Mouse (Mus musculus) heart, postnatal 4 days (tissue): ENCODE measurements around the gene Zfp622. TPM values are rescaled to one million over a fixed set of nuclear protein-coding genes. Genes with fewer than 3 reads are reported as not detected.
"Not testable (repeated sequence)": the region's sequence is repeated elsewhere in the genome, so short reads cannot be mapped to it uniquely, and the experiment has no call there.

Source experiments
- DNase-seq: peaks from one replicate; pipeline ENCODE4 v3.0.0; 2021
- microRNA-seq, 2 experiments: library from miRNA; unstranded; fragments of <30 nt; microRNA quantifications; one replicate each; pipeline ENCODE4 v1.2.0; 2021 to 2022
- total RNA-seq, 2 experiments: library from RNA; stranded (reverse); gene quantifications; 2 replicates each; pipeline ENCODE4 v1.2.3; 2021

Gene Zfp622
- total RNA-seq, 2 experiments from 2014 or later = 21.7 to 22.0 TPM

GRCm38 (mm10) chr15:25972758-25973157 is 11.4 kb upstream of the Zfp622 start:
- no peak for DNase-seq

- DNase-seq = no peak
Observed at GRCm38 (mm10) chr15:25974352-25974751, 9.8 kb upstream of the Zfp622 start.

DNA sequence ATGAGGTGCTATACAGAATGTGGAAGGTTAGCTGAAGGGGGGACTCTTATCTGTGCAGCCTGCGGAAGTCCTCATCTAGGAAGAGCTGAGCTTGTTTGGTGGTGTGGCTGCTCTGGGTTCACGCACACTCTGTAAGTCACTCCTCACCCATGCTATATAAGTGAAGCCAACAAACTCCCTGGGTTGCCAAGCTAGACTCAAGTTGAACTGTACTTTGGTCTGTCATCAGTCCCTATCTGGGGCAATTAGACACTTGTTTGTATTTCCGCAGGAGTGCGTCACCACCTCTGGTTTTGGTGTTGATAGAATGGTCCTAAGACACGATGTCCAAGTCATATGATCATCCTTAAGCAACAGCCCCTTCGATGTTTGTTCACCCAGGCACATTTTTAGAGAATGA is 8.4 kb upstream of the Zfp622 start:
- DNase-seq = no peak

DNA sequence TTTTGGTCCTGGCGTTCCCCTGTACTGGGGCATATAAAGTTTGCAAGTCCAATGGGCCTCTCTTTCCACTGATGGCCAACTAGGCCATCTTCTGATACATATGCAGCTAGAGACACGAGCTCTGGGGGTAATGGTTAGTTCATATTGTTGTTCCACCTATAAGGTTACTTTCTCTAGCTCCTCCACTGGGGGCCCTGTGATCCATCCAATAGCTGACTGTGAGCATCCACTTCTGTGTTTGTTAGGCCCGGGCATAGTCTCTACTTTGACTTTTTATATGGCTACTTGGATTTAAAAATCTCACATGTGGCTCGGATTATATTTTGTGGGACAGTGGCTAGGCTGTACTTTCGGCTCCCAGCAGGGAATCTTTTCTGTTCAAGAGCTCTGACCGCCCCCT is 552 bp upstream of the Zfp622 start:
- not testable (repeated sequence) for DNase-seq

DNA sequence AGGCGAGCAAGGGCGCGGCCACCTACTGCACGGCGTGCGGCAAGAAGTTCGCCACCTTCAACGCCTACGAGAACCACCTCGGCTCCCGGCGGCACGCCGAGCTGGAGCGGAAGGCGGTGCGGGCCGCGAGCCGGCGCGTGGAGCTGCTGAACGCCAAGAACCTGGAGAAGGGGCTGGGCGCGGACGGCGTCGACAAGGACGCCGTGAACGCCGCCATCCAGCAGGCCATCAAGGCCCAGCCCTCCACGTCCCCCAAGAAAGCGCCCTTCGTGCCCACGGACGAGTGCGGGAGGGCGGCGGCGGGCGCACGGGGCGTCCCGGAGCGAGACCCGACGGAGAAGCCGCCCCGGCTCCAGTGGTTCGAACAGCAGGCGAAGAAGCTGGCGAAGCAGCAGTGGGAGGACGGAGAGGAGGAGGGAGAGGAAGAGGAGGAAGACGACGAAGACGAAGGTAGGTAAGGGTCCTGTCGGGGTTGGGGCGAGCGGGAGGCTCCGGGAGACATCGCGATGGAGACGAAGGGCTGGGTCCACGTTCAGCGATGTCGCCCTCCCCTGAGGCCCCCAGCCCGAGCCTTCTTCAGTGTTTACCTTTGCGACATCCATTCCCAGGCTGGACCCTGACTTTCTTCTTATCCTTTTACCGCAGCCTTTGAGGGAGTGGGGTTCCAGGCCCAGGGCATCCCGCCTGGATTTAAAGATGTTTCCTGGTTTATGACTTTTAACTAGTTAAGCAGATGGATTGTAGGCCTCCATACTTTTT is 747 bp downstream of the Zfp622 start:
- DNase-seq = no peak

- peak; percentile 64 for DNase-seq
Observed at GRCm38 (mm10) chr15:25992992-25993727, 9.0 kb downstream of the Zfp622 start.

DNA sequence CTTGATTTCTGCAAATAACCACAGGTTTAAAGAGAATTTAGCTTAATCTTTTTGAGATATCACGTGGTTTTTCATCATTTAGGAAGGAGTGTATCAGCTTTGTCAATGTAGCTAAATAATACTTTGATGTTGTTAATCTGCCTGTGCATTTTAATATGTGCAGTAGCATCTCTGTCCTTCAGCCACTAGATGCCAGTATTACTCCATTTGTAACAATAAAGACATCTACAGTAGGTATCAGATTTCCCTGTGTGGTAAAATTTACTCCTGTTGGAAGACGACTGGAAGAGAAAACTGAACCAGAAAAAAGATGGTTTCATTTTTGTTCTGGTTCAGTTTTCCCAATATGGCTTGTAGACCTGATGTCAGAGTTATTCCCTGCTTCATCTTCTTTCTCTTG is 11.4 kb downstream of the Zfp622 start:
- DNase-seq = no peak

GRCm38 (mm10) chr15:25999545-25999944 is 15.4 kb downstream of the Zfp622 start:
- not testable (repeated sequence) for DNase-seq

DNA sequence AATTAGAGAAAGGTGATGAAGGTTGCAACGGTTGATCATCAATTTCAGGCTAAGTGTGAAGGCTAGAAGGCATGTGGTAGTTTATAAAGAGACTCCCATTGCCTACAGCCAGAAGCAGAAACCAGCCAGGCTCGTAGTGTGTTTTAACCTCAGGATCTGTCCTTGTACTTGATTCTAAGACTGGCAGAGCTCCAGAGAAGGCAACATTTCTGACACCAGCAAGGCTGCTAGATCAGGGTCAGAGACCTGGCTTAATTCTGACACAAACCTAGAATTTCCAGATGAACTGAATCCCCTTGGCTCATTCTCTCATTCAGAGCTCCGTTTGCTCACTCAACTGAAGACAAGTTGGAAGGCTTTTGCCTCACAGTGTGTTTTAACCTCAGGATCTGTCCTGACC is 24.5 kb downstream of the Zfp622 start:
- no peak for DNase-seq

- DNase-seq = no peak
Observed at GRCm38 (mm10) chr15:26012891-26013290, 28.7 kb downstream of the Zfp622 start.

GRCm38 (mm10) chr15:26015979-26016665 is 32.0 kb downstream of the Zfp622 start:
- peak; percentile 35 for DNase-seq

DNA sequence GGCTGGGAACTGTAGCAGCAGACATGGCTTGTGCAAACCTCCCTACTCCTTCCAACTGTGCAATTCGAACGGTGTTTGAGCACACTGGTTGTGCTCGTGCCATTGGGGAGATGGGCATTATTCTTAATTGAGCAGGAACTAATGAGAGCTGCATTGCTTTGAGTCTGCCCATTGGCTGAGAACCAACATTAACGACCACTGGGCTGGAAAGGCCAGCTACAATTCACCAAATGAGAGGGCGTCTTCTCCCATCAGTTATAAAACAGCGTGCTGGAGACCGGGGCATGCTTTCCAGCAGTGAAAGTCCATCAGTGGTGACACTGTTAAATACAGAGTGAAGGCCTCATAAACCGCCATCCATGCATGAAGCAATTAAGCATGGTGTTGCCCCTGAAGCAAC is 37.6 kb downstream of the Zfp622 start:
- DNase-seq = no peak

DNA sequence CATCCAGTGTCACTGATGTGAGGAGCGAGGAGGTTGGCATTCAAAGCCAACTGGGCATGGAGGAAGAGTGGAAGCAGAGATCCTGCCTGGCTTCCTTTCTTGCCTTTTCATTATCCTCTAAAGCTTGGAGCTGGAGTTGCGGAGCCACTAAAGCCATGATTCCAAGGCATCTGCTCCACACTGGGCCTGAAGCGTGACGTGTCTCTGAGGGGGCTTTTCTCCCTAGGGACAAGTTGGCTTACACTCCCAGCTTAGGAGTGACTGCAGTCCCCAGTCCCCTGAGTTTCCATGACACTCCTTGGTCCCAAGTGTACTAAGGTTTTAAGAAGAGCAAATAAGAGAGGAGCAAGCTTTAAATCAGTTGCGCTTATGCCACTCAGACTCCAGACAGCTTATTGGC is 38.5 kb downstream of the Zfp622 start:
- no peak for DNase-seq

- peak; percentile 6 for DNase-seq
Observed at GRCm38 (mm10) chr15:26031692-26032091, 47.5 kb downstream of the Zfp622 start.

- DNase-seq = no peak
Observed at GRCm38 (mm10) chr15:26040567-26040966, 56.4 kb downstream of the Zfp622 start.

DNA sequence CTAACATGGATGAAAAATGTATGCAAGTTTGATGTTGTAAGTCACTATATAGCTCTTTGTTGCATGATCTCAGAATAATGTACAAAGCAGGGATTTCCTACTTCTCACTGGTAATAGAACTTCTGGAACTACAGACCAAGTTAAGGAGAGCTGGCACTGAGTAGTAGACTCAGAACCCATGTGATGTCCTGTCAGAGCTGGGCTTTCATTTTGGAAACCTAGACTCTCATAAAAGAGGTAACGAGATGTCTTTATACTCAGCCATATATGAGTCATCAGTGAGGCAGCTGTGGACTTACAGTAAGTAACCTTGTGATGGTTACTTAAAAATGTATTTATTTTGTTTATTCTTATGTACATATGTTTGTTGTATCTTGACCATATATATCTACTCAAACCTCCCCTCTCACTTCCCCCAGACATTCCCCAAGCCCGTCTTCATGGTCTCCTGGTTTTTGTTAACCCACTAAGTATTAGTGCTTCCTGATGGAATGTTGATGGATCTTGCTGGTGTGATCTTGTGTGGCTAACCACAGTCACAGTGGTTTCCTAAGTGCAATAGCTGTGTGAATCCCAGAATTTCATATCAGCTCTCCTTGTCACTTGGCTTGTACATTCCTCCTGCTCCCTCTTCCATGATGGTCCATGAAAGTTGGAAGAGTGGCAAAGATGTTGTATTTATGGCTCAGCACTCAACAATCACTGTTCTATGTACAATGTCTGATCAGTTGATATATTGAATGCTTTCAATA is 57.2 kb downstream of the Zfp622 start:
- no peak for DNase-seq

Small RNA genes within 50 kb of the gene (microRNA-seq; reads per million reads assigned to microRNA genes)
- 1.4 to 1.6 reads per million in 2 experiments for gene Mir7212

Other genes with a start within 250 kb of the Zfp622 start
- 100 to 1,000 TPM; 112 to 141 TPM for gene Retreg1, start 141.2 kb upstream of the Zfp622 start, total RNA-seq